Mouse (Mus musculus): ENCODE measurements at regions not wholly inside any gene's neighbourhood (a gene's known extent, or its start where the extent isn't known, plus 50 kb on each side); places are given as distances from the start of the nearest gene placed in this dataset.

DNA sequence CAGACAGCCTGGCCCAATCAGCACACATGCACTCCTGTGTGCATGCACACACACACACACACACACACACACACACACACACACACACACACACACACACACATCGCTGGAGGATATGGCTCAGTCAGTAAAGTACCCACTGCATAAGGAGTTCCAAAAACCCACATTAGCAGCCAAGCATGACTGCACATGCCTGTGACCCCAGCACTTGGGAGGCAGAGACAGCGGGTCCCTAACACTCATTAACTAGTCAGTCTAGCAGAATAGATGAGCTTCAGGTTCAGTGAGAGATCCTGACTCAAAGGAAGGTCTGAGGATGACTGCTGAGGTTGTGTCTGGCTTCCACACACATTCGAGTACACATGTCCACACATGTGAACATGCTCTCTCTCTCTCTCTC is 65.4 kb upstream of the Thy1 start:
- no peak for TF ChIP-seq CTCF (IDR thresholded peaks at IDR 0.05; ENCODE audit: control insufficient read depth, insufficient read depth, insufficient replicate concordance, low read depth, low read length)
- no peaks in the 10 kb centered on the region for H3K27me3 ChIP-seq (ENCODE audit: control insufficient read depth, insufficient read depth, low read length)

DNA sequence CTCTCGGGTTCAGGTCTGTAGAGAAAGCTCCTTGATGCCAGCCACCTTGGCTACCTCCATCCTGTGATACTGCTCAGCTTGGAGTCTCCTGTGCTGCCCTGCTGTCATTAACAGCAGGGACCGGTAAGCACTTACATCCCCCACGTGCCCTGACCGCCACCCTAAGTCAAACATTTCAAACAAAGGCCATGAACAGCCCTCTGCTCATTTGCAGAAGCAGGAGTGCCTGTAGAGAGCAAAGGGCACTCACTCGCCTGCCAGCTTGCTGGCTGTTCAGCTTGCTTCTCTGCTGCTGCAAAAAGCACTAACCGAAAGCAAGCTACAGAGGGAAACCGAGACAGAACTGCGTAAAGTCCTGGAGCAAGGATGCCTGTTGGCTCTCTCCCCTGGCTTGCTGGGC is 61.8 kb upstream of the Thy1 start:
- H3K27ac ChIP-seq (ENCODE audit: control insufficient read depth, insufficient read depth, low read depth, low read length): no peak overlapping the region
- no peaks in the 10 kb centered on the region for H3K27me3 ChIP-seq (ENCODE audit: control insufficient read depth, insufficient read depth, low read length)
- TF ChIP-seq POLR2A (IDR thresholded peaks at IDR 0.05; ENCODE audit: control insufficient read depth, low read depth, low read length) (no peak), CTCF (IDR thresholded peaks at IDR 0.05; ENCODE audit: control insufficient read depth, insufficient read depth, insufficient replicate concordance, low read depth, low read length) (no peak)
- no peak overlapping the region for H3K4me3 ChIP-seq (ENCODE audit: control insufficient read depth, low read depth, low read length)
- H3K4me1 ChIP-seq (ENCODE audit: control insufficient read depth, insufficient read depth, low read length): no peaks in the 10 kb centered on the region
- H3K36me3 ChIP-seq (ENCODE audit: control insufficient read depth, insufficient read depth, low read length): no peaks in the 10 kb centered on the region

More for the DNA sequence above, 65.4 kb upstream of the Thy1 start:
- Histone ChIP-seq H3K27ac (ENCODE audit: control insufficient read depth, insufficient read depth, low read depth, low read length) (no peak overlapping the region), H3K4me1 (ENCODE audit: control insufficient read depth, insufficient read depth, low read length) (no peaks in the 10 kb centered on the region), H3K36me3 (ENCODE audit: control insufficient read depth, insufficient read depth, low read length) (no peaks in the 10 kb centered on the region), H3K4me3 (ENCODE audit: control insufficient read depth, low read depth, low read length) (no peak overlapping the region)

DNA sequence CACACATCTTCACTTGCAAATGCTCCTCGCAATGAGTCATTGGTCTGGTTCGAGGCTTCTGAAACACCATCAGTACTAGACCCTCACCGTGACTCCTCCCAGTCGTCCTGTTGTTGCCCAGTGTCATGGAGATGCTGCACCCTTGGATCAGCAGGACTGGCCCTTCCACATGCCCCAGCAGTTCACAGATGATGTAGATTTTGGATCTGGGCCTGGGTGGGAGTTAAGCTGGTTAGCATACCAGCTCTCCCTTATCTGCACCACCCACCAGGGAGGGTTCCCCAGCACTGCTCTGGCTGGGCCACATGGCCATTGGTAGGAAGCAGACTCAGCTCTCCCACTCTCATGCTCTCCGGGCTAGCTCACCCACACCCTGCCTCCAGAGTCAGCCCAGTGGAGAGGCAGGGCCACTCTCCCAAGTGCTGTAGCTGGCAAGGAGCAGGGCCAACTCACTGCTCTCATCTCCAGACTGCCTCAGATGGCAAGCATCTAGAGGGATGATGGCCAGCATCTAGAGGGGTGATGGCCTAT is 60.8 kb upstream of the Thy1 start:
- Histone ChIP-seq H3K27me3 (ENCODE audit: control insufficient read depth, insufficient read depth, low read length) (no peaks in the 10 kb centered on the region), H3K4me1 (ENCODE audit: control insufficient read depth, insufficient read depth, low read length) (no peaks in the 10 kb centered on the region), H3K27ac (ENCODE audit: control insufficient read depth, insufficient read depth, low read depth, low read length) (no peak overlapping the region), H3K36me3 (ENCODE audit: control insufficient read depth, insufficient read depth, low read length) (no peaks in the 10 kb centered on the region), H3K4me3 (ENCODE audit: control insufficient read depth, low read depth, low read length) (no peak overlapping the region)
- no peak for TF ChIP-seq CTCF (IDR thresholded peaks at IDR 0.05; ENCODE audit: control insufficient read depth, insufficient read depth, insufficient replicate concordance, low read depth, low read length)

DNA sequence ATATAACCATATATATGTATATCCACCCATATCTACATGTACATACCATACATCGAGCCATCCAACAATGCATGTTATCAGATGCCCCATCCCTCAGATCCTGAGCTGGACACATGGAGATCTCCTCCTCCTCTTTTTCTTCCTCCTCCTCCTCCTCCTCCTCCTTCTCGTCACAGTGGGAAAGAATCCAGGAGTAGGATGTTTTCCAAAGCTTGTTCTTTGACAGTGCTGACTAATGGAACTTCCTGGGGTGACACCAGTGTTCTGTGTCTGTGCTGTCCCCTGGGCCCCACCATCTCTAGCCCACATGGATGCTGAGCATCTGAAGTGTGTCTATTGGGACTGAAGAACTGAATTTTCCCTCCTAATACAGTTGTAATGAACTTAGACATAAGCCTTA is 60.0 kb upstream of the Thy1 start:
- no peak overlapping the region for H3K27ac ChIP-seq (ENCODE audit: control insufficient read depth, insufficient read depth, low read depth, low read length)
- TF ChIP-seq CTCF (IDR thresholded peaks at IDR 0.05; ENCODE audit: control insufficient read depth, insufficient read depth, insufficient replicate concordance, low read depth, low read length) (no peak), POLR2A (IDR thresholded peaks at IDR 0.05; ENCODE audit: control insufficient read depth, low read depth, low read length) (no peak)
- no peak overlapping the region for H3K4me3 ChIP-seq (ENCODE audit: control insufficient read depth, low read depth, low read length)
- H3K4me1 ChIP-seq (ENCODE audit: control insufficient read depth, insufficient read depth, low read length): no peaks in the 10 kb centered on the region
- no peaks in the 10 kb centered on the region for H3K36me3 ChIP-seq (ENCODE audit: control insufficient read depth, insufficient read depth, low read length)
- H3K27me3 ChIP-seq (ENCODE audit: control insufficient read depth, insufficient read depth, low read length): no peaks in the 10 kb centered on the region

- no peaks in the 10 kb centered on the region for H3K4me1 ChIP-seq (ENCODE audit: control insufficient read depth, insufficient read depth, low read length)
- H3K27ac ChIP-seq (ENCODE audit: control insufficient read depth, insufficient read depth, low read depth, low read length): no peak overlapping the region
- no peaks in the 10 kb centered on the region for H3K27me3 ChIP-seq (ENCODE audit: control insufficient read depth, insufficient read depth, low read length)
- no peaks in the 10 kb centered on the region for H3K36me3 ChIP-seq (ENCODE audit: control insufficient read depth, insufficient read depth, low read length)
- TF ChIP-seq POLR2A (IDR thresholded peaks at IDR 0.05; ENCODE audit: control insufficient read depth, low read depth, low read length) (no peak), CTCF (IDR thresholded peaks at IDR 0.05; ENCODE audit: control insufficient read depth, insufficient read depth, insufficient replicate concordance, low read depth, low read length) (peak; percentile 70)
- no peak overlapping the region for H3K4me3 ChIP-seq (ENCODE audit: control insufficient read depth, low read depth, low read length)
These were observed 58.8 kb upstream of the Thy1 start for GRCm38 (mm10) chr9:43984181-43985062.

DNA sequence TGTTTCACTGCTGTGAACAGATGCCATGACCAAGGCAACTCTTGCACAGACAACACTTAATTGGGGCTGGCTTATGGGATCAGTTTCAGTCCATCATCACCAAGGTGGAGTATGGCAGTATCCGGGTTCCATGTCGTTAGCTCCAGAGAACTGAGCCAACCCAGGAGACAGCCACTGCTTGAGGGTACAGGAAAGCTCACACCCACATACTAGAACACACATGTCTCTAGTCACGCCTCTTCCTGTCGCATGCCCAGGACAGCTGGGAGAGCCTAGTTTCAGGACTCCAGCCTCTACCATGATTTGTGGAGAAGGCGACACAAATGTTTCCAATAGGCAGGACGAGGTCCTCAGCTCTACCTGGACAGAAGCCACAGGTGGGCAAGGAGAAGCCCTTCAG is 55.2 kb upstream of the Thy1 start:
- Histone ChIP-seq H3K36me3 (ENCODE audit: control insufficient read depth, insufficient read depth, low read length) (no peaks in the 10 kb centered on the region), H3K4me1 (ENCODE audit: control insufficient read depth, insufficient read depth, low read length) (peaks cover 3% of the 10 kb centered on the region; the same call in 1 of the 2 replicates), H3K4me3 (ENCODE audit: control insufficient read depth, low read depth, low read length) (no peak overlapping the region), H3K27ac (ENCODE audit: control insufficient read depth, insufficient read depth, low read depth, low read length) (no peak overlapping the region), H3K27me3 (ENCODE audit: control insufficient read depth, insufficient read depth, low read length) (no peaks in the 10 kb centered on the region)
- TF ChIP-seq POLR2A (IDR thresholded peaks at IDR 0.05; ENCODE audit: control insufficient read depth, low read depth, low read length): no peak
- TF ChIP-seq CTCF (IDR thresholded peaks at IDR 0.05; ENCODE audit: control insufficient read depth, insufficient read depth, insufficient replicate concordance, low read depth, low read length): no peak

DNA sequence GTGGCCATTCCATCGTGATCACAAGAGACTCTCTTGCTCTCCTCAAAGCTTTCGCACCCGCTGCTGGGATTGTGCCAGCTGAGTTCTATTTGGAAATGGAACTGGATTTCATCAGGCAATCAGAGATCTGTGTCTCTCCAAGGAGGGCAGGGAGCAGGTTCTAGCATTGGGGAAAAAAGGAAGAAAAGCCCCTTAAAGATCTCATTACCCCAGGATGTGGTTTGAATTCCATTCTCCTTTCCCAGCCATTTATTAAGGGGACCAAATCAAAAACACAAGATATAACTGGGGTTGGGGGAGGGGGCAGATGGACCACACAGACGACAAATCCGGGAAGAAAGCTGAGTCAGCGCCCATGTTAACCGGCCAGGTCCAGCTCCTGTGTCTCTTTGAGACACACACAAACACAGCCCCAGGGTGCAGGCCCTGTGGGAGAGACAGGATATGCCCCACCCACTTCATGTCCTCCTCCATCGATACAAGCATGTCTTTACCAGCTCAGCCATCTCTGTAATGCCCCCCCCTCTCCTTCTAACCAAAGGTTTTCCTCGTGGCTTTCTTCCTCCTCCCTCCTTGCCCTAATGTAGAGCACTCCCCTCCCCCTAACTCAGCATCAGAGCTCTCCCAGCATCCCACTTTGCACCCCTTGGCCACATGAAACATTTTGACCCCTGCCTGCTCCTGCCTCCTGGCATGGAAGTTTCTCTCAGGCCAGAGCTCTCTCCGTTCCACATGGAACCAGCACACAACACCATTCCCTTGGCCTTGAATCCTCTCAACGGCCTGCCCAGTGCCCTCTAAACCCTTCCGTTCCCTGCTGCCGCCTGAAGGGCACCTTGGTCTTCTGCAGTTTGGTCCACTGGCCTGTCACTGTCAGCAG is 54.0 kb upstream of the Thy1 start:
- peaks cover 3% of the 10 kb centered on the region; the same call in 1 of the 2 replicates for H3K4me1 ChIP-seq (ENCODE audit: control insufficient read depth, insufficient read depth, low read length)
- TF ChIP-seq CTCF (IDR thresholded peaks at IDR 0.05; ENCODE audit: control insufficient read depth, insufficient read depth, insufficient replicate concordance, low read depth, low read length) (no peak), POLR2A (IDR thresholded peaks at IDR 0.05; ENCODE audit: control insufficient read depth, low read depth, low read length) (no peak)
- no peak overlapping the region for H3K27ac ChIP-seq (ENCODE audit: control insufficient read depth, insufficient read depth, low read depth, low read length)
- no peaks in the 10 kb centered on the region for H3K27me3 ChIP-seq (ENCODE audit: control insufficient read depth, insufficient read depth, low read length)
- H3K36me3 ChIP-seq (ENCODE audit: control insufficient read depth, insufficient read depth, low read length): no peaks in the 10 kb centered on the region
- no peak overlapping the region for H3K4me3 ChIP-seq (ENCODE audit: control insufficient read depth, low read depth, low read length)

All from testis, adult 2 months (tissue).